Mouse (Mus musculus): Measurements from ENCODE around the gene Gcnt2.
A peak's percentile ranks its signal among the peaks of the same experiment; 100 is the strongest.
"Not testable (repeated sequence)": the region's sequence is repeated elsewhere in the genome, so short reads cannot be mapped to it uniquely, and the experiment has no call there.

The Gcnt2 gene

DNA sequence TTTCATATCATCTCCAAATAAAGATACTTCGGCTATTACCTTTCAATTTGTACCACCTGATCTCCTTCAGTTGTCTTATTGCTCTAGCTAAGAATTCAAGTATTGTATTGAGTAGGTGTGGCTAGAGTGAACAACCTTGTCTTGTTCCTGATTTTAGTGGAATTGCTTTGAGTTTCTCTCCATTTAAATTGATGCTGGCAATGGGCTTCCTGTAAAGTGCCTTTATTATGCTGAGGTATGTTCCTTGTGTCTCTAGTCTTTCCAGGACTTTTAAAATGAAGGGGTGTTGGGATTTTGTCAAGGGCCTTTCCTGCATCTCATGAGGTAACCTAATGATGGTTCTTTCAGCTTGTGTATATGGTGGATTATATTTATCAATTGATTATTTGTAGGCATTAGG lies 83.5 kb downstream of the Gcnt2 start:
- no peak for DNase-seq (ENCODE audit: low spot score)

DNA sequence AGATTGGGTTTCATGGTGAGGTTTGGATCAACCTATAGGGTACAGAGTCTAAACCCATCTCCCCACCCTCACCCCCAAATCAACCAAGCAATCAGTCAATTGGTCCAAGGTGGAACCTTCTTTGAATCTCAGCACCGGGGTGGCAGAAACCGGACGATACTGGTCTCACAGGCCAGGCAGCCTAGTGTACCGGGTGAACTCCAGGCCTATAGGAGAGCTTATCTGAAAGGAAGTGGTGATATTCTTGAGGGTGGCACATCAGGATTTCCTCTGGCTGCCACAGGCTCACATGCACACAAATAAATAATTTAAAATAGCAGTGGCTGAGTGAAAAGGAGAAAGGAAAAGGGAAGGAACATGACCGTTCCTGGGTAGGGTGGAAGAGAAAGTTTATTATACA lies 84.4 kb downstream of the Gcnt2 start:
- no peak for DNase-seq (ENCODE audit: low spot score)

DNA sequence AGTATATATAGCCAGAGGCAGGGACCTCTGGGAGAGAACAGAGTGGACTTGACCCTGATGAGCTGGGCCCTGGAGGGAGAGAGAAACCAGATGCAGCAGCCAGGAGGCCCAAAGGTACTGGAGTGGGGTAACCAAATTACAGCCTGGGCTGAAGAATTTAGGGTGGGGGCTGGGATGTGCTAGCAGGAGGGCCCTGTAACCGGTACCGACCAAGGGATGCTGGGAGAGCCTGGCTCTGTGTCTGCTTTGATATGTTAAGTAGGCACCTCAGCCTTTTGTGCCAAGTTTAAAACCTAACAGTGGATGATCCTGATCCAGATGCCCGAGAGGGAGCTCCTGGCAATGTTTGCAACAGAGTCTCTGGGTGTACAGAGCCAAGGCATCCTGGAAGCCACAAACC lies 84.8 kb downstream of the Gcnt2 start:
- DNase-seq (ENCODE audit: low spot score), result no peak

DNA sequence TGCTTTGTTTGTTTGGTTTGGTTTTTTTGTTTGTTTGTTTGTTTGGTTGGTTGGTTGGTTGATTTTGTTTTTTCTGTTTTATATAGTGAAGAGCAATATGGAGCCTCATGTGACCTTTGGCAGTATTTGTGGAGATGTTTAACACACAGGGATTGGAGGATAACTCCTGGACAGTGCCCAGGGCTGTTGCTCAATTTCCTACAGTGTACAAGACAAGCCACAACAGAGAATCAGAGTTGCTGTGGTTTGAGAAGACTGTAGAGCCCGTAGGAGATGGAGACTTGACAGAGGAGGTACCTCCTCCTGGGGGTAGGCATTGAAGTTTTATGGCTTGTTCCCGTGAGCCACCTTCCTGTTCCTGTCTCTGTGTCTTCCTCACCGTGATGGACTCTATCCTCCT lies 87.0 kb downstream of the Gcnt2 start:
- DNase-seq (ENCODE audit: low spot score), result no peak

DNA sequence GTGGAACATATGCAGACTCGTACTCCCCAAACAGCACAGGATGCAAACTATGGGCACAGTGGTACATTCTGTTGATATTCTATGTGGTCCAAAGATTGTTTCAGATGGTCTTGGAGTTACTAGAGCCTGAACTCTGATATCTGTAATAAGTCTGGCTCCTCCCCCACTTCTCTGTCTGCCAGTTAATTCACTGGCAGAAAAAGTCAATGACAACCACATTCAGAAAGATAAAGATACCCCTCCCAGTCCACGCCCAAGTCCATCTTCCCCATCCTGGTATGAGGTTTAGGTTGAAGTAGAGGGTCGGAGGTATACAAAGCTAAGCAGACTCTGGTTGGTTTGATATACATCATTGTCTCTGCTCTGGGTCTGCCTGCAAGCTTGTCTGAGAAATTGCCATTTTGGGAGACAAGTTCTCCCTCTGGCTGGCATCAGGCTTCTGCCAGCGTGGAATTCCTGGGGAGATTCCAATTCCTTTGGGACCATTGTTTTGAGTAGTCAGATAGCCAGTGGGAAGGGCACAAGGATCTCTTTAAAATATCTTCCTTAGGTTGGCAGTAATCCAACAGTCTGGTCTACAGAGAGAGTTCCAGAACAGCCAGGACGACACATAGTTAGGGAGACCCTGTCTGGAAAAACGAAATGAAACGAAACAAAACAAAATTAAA lies 88.1 kb downstream of the Gcnt2 start:
- no peak for DNase-seq (ENCODE audit: low spot score)

DNA sequence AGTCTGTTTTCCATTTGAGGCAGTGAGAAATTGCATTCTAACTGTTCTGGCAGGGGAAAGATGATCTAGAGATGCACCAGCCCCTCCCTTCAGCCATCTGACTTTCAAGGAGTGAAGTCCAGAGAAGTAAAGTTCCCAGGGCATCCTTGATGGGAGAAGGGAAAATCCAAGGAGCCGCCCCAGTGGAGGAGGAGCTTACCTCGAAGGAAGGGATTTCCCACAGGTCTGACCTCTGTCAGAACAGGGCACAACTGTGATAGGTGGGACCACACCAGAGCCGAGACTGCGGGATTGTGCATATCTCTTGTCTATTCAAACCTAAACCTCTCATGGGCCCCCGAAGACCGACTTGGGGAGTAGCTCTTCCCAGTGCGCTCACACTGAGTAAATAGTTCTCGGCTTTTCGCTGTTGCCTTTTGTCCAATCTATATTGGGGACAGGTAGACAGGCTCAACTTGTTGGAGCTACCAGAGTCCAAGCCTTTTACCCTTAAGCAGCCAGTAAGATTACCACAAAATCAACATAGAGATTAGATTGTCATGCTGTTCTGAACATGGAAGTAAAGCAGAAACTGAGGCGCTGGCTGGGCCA lies 91.9 kb downstream of the Gcnt2 start:
- DNase-seq (ENCODE audit: low spot score), result no peak

DNA sequence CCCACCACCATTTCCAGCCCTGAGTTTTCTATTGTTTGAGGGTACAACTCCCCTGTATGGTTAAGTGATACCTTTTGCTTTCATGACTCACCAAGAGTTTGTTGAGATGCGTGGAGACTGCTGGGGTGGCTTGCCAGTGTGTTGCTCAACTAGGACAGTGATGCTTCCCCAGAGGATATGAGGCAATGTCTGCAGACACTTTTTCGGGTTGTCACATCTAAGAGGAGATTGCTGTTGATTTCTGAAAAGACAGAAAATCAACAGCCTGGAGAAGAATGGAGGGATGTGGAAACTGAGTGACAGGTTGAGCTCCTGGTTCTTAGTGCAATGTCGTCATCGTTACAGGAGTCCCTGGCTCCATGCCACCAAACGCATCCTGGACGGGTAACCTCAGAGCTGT lies 93.7 kb downstream of the Gcnt2 start:
- DNase-seq (ENCODE audit: low spot score), result no peak

DNA sequence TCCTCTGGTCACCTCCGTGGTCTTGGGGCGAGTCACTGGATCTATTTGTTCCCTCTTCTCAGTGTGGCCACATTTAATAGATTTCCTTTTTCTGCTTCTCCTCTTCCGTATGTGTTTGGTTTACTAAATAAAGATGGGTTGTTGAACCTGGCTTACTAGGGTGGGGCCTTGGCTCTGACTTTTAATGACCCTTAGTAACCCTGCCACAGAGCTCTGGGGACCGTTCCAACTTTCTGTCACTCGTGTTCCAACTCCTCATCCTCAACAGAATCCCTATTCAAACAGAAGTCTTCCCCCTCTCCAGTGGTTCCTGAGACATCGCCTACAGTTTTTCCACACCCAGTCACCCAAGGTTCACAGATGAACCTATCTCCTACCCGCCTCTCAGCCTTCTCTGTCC lies 96.2 kb downstream of the Gcnt2 start:
- DNase-seq (ENCODE audit: low spot score), result no peak

DNA sequence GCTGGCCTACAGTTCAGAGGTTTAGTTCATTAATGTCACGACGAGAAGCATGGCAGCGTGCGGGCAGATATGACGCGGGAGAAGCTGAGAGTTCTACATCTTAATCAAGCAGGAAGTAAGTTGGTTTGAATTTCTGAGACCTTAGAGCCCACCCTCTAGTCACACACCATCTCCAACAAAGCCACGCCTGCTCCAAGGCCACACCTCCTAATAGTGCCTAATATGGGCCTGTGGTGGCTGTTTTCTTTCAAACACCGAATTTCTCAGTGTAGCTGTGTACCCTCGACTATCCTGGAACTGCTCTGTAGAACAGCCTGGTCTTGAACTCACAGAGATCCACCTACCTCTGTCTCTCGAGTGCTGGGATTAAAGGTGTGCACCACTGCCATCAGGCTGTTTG lies 108.1 kb downstream of the Gcnt2 start:
- no peak for DNase-seq (ENCODE audit: low spot score)

DNA sequence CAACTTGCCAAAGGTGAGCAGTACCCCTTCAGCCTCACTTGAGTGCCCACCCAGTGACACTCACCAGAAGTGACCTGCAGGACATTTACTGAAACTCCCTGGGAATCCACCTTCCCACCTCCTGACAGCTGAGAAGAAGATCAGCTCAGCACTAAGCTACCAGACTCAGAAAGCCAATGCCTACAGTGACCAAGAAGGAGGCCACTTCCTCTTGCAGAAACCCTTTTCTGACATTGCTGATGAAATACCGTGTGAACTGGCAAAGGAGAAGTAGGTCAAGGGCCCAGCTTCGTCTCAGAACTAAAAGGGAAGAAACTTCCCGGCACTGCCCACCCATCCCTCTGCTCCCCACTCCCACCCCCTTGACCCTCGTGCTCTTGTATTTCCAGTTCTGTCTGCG lies 109.0 kb downstream of the Gcnt2 start:
- DNase-seq (ENCODE audit: low spot score), result no peak

DNA sequence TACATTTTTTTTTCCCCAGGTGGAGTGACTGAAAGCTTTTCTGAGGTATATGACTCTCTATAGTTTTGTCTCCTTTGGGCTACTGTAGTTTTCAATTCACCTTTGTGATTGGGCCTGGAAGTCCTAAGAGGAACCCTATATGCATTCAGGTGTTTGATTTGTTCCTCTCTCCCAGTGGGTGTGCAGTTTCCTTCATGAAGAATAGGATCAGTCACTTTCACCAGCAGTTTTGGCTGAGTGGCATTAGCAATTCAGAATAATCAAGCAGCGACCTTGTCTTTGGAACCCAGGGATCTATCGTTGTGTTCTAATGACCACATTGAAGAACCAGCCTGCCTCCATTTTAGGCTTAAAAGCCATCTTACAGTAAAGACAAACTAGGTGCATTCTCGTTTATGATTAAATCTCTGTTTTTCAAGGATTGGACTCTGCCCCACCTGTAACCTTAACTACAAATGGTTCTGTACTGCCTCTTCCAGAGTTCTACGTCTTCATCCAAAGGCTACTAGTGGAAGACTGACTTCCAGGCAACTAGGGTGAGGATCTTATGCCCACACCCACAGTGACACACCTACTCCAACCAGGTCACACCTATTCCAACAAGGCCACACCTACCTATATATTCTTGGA lies 110.3 kb downstream of the Gcnt2 start:
- no peak for DNase-seq (ENCODE audit: low spot score)

DNA sequence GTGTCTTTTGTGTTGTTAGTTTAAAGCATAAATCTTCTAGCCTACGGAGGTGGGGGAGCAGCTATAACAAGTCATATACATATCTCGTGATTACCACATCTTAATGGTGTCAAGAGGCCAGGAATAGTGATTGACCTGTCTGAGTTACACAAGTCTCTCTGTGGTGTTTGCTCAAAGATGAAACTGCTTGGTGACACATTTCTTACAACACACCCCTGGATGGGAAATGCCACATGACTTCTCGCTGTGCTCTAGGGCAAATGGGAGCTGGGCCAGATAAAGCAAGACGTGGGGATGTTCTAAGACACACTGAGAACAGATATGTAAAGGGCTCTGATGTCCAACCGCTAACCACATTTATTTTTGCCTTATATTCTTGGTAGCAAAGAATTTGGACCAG lies 111.7 kb downstream of the Gcnt2 start:
- no peak for DNase-seq (ENCODE audit: low spot score)

DNA sequence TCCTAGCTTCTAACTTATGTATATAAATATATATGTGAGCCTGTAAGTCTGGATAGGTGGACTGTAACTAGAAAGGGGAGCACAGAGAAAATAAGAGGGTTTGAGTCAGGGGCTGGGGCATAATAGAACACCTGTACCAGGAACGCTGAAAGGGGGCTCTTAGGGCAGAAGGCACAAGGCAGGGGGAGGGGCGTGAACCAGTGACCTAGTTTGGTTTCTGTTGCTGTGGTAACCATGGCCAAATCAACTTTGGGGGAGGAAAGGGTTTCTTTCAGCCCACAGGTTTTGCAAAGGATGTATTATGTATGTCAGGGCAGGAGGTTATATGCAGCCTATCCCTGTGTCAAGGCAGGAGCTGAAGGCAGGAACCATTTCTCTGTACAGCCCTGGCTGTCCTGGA lies 112.3 kb downstream of the Gcnt2 start:
- no peak for DNase-seq (ENCODE audit: low spot score)

DNA sequence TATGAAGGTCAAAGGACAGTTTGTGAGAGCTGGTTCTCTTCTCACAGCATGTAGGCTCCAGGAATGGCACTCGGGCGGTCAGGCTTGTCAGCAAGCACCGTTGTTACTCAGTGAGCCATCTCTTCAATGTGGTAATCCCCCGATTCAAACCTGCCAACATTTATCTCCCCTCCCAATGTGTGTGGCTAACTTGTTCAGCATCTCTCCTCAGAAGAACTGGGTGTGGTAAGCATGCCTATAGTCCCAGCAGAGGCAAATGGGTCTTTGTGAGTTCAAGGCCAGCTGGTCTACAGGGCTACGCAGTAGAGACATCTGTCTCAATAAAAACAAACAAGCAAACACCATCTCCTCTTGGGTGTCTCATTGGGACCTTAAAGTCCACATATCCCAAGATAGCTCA lies 113.4 kb downstream of the Gcnt2 start:
- DNase-seq (ENCODE audit: low spot score), result no peak

DNA sequence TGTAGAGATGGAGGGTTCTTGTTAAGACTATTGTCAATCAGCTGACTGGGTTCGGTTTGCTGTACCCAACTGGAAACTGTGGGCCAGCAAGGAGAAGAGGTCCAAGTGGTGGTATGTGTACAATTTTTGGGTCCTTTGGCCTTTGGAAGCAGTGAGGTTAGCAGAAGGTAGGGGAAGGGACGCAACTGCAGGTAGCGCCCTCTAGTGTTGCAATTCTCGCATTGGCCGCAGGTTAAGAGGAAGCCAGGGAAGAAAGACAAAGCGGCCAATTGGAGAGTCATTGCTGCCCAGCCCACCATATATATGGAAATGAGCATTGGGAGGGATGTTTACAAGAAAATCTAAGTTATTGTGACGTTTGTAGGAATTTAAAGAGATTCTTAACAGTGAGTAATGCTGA lies 118.1 kb downstream of the Gcnt2 start:
- peak; percentile 63 for DNase-seq (ENCODE audit: low spot score)

DNA sequence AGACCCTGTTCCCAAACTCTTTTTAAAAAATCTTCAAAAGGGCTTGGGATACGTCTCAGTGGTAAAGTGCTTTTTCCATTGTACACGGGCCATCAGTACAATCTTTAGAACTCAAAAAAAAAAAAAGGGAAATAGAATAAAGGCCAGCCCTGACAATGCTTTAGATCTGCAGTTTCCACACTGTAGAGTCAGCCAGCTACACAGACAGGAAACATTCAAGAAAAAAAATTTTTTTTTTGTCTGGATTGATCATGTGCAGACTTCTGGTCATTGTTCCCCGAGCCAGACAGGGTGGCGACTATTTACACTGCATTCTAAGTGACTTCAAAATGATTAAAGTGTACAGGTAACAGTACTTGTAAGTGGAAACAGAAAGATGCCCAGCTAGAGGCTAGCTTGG lies 119.1 kb downstream of the Gcnt2 start:
- no peak for DNase-seq (ENCODE audit: low spot score)

DNA sequence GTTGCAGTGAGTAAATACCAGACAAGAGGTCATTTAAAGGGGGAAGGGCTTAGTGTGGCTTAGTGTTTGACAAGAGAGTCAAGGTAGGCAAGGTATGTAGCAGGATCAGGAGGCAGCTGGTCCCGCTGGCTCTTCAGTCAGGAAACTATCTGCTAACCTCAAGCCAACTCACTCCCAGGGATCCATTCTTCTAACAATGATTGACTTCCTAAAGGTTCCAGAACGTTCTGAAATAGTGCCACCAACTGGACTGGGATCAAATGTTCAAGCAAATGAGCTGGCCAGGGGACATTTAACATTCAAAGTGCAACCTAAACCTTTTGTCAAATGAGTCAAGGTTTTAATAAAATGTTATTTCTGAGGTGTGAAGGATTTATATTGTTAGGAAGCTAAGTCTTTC lies 119.8 kb downstream of the Gcnt2 start:
- DNase-seq (ENCODE audit: low spot score), result no peak

DNA sequence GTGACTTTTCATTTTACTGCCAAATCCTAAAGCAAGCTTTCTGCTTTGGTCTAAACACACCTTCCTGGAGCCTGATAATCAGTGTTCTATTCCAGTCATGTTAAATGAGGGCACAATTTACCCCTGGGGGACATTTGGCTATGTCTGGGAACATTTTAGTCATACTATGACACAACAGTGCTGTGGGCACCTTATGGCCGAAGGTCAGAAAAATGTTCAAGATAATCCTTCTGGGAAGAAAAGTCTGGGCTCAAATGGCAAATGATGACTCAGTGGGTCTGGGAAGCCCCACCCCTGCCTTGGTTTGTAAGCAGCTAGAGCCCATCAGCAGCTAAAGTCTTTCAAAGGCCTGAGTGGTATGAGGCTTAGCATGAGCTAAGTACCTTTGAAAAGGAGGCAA lies 123.2 kb downstream of the Gcnt2 start:
- DNase-seq (ENCODE audit: low spot score), result no peak

DNA sequence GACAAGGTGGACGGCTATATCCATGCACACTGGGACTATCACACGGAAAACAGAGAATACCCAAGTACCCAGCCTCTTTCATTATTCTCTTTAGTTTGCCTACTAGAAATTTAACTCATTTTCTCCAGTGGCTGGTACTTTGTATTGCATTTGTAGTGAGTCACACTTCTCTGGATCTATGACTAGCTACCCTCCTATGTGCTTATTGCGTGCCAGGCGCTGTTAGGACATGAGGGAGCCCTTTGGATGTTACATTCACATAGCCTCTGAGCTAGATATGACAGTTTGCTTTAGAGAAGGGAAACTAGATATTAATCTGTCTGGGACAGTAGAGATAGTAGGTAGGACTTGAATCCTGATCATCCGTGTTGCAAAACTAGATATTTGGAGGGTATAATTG lies 126.5 kb downstream of the Gcnt2 start:
- no peak for DNase-seq (ENCODE audit: low spot score)

DNA sequence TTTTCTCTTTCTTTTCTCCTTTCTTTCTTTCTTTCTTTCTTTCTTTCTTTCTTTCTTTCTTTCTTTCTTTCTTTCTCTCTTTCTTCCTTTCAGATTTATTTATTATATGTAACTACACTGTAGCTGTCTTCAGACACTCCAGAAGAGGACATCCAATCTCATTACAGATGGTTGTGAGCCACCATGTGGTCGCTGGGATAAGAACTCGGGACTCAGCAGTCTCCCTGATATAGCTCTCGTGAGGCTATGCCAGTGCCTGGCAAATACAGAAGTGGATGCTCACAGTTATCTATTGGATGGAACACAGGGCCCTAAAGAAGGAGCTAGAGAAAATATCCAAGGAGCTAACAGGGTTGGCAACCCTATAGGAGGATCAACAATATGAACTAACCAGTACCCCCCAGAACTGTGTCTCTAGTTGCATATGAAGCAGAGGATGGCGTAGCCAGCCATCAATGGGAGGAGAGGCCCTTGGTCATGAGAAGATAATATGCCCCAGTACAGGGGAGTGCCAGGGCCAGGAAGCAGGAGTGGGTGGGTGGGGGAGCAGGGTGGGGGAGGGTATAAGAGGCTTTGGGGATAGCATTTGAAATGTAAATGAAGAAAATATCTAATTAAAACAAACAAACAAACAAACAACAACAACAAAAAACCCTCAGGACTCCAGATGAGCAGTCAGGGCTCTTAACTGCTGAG lies 128.2 kb downstream of the Gcnt2 start:
- not testable (repeated sequence) for DNase-seq (ENCODE audit: low spot score)

DNA sequence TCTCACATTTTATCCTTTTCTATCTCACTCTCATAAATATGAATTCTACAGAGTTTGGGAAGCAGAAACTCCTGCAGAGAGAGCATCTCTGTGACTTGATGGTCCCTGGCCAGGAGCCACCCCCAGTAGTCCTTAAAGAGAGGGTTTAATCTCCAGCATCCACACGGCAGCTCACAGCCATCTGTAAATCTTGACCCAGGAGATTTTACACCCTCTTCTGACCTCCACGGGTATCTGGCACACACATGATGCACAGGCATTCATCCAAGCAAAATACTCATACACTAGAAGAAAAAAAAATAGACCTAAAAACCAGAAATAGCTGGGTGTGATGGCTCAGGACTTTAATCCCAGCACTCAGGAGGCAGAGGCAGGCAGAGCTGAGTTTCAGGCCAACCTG lies 128.9 kb downstream of the Gcnt2 start:
- DNase-seq (ENCODE audit: low spot score), result no peak

DNA sequence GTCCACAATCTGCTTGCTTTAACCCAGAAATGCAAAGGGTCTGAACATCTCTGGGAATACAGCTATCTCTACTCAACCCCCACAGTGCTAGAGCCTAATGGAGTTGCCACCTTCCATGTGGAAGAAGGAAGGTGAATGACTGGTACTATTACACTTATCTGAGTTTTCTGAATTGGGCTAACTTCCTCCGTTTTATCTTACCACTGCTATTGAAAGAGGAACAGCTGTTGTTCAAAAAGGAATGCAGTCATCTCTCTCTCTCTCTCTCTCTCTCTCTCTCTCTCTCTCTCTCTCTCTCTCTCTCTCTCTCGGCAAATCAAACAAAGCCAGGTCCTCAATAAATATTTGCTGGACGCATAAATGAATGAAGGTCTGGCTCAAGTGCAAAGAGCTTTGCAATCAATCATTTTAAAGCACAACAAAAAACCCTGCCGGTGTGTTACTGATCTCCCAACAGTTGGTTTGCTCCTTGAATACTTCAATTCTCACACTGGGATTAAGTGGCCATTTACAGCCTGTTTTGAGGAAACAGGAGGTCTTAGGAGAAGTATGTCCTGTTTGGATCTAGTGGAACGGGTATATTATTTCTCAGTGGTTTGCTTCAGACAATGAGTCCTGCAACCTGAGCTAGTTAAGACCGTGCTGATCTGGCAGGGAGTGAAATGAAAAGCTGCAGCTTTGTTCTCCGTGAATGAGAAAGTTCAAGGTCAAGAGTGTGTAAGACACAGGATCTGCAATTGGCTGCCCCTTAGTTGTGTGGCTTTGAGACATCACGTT lies 135.1 kb downstream of the Gcnt2 start:
- DNase-seq (ENCODE audit: low spot score), result no peak

DNA sequence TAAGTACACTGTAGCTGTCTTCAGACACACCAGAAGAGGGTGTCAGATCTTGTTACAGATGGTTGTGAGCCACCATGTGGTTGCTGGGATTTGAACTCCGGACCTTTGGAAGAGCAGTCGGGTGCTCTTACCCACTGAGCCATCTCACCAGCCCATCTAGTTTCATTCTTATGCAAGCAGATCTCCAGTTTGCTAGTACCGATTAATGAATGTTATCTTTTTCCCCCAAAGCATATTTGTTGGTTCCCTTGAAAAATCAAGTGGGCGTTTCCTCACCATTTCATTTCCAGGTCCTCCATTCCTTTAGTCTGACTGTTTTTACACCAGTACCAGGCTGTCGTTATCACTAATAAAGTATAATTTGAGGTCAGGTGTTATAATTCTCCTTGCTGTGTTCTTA lies 139.0 kb downstream of the Gcnt2 start:
- not testable (repeated sequence) for DNase-seq (ENCODE audit: low spot score)
